Mouse (Mus musculus): ENCODE results near the gene Lig4. TPM values are rescaled to one million over a fixed set of nuclear protein-coding genes. Genes with fewer than 3 reads are reported as not detected.

Gene Lig4
- polyA plus RNA-seq (2012; rRNA removed) = 1.6 and 1.9 TPM in 2 replicates

DNA sequence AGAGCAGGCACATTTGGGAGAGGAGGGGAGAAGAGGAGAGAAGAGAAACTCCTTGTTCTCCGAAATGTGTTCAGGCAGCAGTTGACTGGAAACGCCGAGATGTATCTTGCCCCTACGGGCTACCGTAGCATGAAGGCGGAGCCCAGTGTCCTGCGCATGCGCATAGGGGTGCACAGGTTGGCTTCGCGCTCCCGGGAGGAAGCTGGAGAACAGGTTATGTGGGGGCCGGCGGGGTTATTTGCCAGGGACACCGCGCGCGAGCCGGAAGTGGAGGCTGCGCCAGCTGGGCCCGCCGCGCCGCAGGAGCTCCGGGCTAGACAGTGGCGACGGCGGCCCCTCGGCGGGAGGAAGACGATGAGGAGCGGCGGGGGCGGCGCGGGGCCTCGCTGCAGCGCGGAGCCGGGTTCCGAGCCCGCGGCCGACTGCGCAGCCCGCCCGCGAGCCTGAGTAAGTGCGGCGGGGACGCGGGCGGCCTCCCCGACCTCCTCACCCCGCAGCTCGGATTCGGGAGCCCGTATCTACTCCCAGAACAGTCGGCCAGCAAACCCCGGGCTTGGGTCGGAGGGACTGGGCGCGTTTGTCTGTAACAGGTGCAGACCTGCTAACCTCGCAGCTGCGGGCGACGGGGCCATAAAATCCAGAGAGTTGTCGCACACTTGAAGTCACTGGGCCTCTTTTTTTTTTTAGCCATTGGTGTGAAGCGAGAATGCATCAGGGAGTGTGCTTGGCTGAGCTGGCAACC is at the start of gene Lig4, which contains the start of gene Abhd13:
Lig4 (minus strand) TSS at position 114 of the 742 bp plus-strand sequence.
Abhd13 (plus strand) TSS at position 135 of the 742 bp plus-strand sequence.

GRCm38 (mm10) chr8:10006156-10006985 is 28.9 kb upstream of the Lig4 start, which contains the start of gene Tnfsf13b:
Tnfsf13b (plus strand) TSS chr8:10006467.

Other genes starting within 250 kb of the Lig4 start
- 2.8 and 3.2 TPM in 2 replicates for gene Fam155a, start 206.5 kb downstream of the Lig4 start, polyA plus RNA-seq (2012; rRNA removed)
- gene Gm10217, start 113.4 kb downstream of the Lig4 start, polyA plus RNA-seq (2012; rRNA removed) = not detected in 2 replicates
- gene Abhd13, start within 50 bp of the Lig4 start, polyA plus RNA-seq (2012; rRNA removed) = 5.4 and 6.3 TPM in 2 replicates
- gene Tnfsf13b, start 28.8 kb upstream of the Lig4 start, polyA plus RNA-seq (2012; rRNA removed) = 8.6 and 9.3 TPM in 2 replicates
- gene Myo16, start 176.2 kb upstream of the Lig4 start, polyA plus RNA-seq (2012; rRNA removed) = 0.27 and 0.29 TPM in 2 replicates